Mouse (Mus musculus) lung, embryonic 14.5 days (tissue): Measurements from ENCODE around the gene Aff1. TPM values are rescaled to one million over a fixed set of nuclear protein-coding genes. Genes with fewer than 3 reads are reported as not detected.

Source experiments
- ATAC-seq: fragments of 200-750 bp; cut with Nextera tagmentation; 2 replicates; pipeline ENCODE4 v1.8.0; 2017; ENCODE audit warnings: mild to moderate bottlenecking, moderate TSS enrichment, moderate library complexity; ENCODE audit not compliant: insufficient read depth
- DNase-seq: peaks from one replicate; pipeline ENCODE4 v3.0.0-alpha.2; 2015
- H3K27ac ChIP-seq: fragments of 300-500 bp; sonication (generic); 2 replicates; pipeline ENCODE4 v1.5.1; 2014; ENCODE audit warnings: low read depth, mild to moderate bottlenecking, moderate library complexity
- H3K27me3 ChIP-seq: fragments of 300-500 bp; sonication (generic); 2 replicates; pipeline ENCODE4 v1.6.1; 2014; ENCODE audit warnings: low read length, control low read depth; ENCODE audit not compliant: insufficient read depth
- H3K36me3 ChIP-seq: fragments of 300-500 bp; sonication (generic); 2 replicates; pipeline ENCODE4 v1.6.1; 2014; ENCODE audit warnings: control low read depth; ENCODE audit not compliant: insufficient read depth
- H3K4me1 ChIP-seq: fragments of 300-500 bp; sonication (generic); 2 replicates; pipeline ENCODE4 v1.6.1; 2014; ENCODE audit warnings: antibody characterized with exemption, control low read depth; ENCODE audit not compliant: insufficient read depth
- H3K4me2 ChIP-seq: fragments of 300-500 bp; sonication (generic); 2 replicates; pipeline ENCODE4 v1.6.1; 2014; ENCODE audit warnings: mild to moderate bottlenecking
- H3K4me3 ChIP-seq: fragments of 300-500 bp; sonication (generic); 2 replicates; pipeline ENCODE4 v1.5.1; 2014; ENCODE audit warnings: low read depth, low read length
- H3K9ac ChIP-seq: fragments of 300-500 bp; sonication (generic); 2 replicates; pipeline ENCODE4 v1.6.1; 2014
- H3K9me3 ChIP-seq: fragments of 300-500 bp; sonication (generic); 2 replicates; pipeline ENCODE4 v1.6.1; 2016; ENCODE audit warnings: low read depth, low read length, control low read depth
- CTCF ChIP-seq: IDR thresholded peaks from 2 replicates; pipeline ENCODE4 v1.5.1; 2016; ENCODE audit warnings: antibody characterized with exemption, low read depth
- WGBS: fragments of 180-500 bp; shearing (Covaris S2); extraction: QIAGEN DNeasy Blood & Tissue Kit; methylation state at CpG from one replicate; pipeline ENCODE4 v1.1.7; 2014; 5-methylcytosine and 5-hydroxymethylcytosine counted together
- polyA plus RNA-seq: library from polyadenylated mRNA; unstranded; fragments of >200 nt; fragmentation: Nextera tagmentation; extraction: Ambion mirVana; gene quantifications from 2 replicates; pipeline ENCODE4 v1.2.1, GENCODE M21; 2014

The Aff1 gene
- polyA plus RNA-seq, 1 experiment from 2014 or later, result 7.1 TPM

GRCm38 (mm10) chr5:103730727-103731126, 38.6 kb downstream of the Aff1 start:
- Histone ChIP-seq H3K4me1 (no peaks in the 10 kb centered on the region), H3K27ac (no peak overlapping the region), H3K36me3 (no peaks in the 10 kb centered on the region), H3K4me3 (no peak overlapping the region), H3K9me3 (no peaks in the 10 kb centered on the region), H3K4me2 (no peak overlapping the region), H3K9ac (no peak overlapping the region), H3K27me3 (no peaks in the 10 kb centered on the region)
- ATAC-seq, result no peak
- DNase-seq, result no peak
- no peak for TF ChIP-seq CTCF
- 38% methylated on average over 3 of the region's 3 CpGs for WGBS

- no peak overlapping the region for H3K9ac ChIP-seq
- H3K36me3 ChIP-seq, result no peaks in the 10 kb centered on the region
- no peak for ATAC-seq
- TF ChIP-seq CTCF, result no peak
- no peaks in the 10 kb centered on the region for H3K27me3 ChIP-seq
- no peaks in the 10 kb centered on the region for H3K4me1 ChIP-seq
- WGBS, result 83% methylated on average over 4 of the region's 4 CpGs
- H3K4me3 ChIP-seq, result no peak overlapping the region
- DNase-seq, result no peak
- H3K4me2 ChIP-seq, result no peak overlapping the region
- no peaks in the 10 kb centered on the region for H3K9me3 ChIP-seq
- no peak overlapping the region for H3K27ac ChIP-seq
These were observed 40.4 kb downstream of the Aff1 start for GRCm38 (mm10) chr5:103732581-103732980.

- H3K36me3 ChIP-seq, result no peaks in the 10 kb centered on the region
- no peaks in the 10 kb centered on the region for H3K9me3 ChIP-seq
- H3K4me2 ChIP-seq, result no peak overlapping the region
- peak; percentile 42; the same call in 1 of the 2 replicates for ATAC-seq
- WGBS, result 53% methylated on average over 5 of the region's 5 CpGs
- no peaks in the 10 kb centered on the region for H3K4me1 ChIP-seq
- no peak overlapping the region for H3K9ac ChIP-seq
- H3K4me3 ChIP-seq, result no peak overlapping the region
- no peaks in the 10 kb centered on the region for H3K27me3 ChIP-seq
- no peak for TF ChIP-seq CTCF
- no peak for DNase-seq
- H3K27ac ChIP-seq, result no peak overlapping the region
These were observed 43.4 kb downstream of the Aff1 start for GRCm38 (mm10) chr5:103735411-103736112.

GRCm38 (mm10) chr5:103736553-103737207, 44.5 kb downstream of the Aff1 start:
- TF ChIP-seq CTCF, result no peak
- DNase-seq (no peak), ATAC-seq (no peak)
- no peak overlapping the region for H3K4me3 ChIP-seq
- H3K9ac ChIP-seq, result no peak overlapping the region
- no peaks in the 10 kb centered on the region for H3K4me1 ChIP-seq
- no peaks in the 10 kb centered on the region for H3K27me3 ChIP-seq
- no peak overlapping the region for H3K27ac ChIP-seq
- no peaks in the 10 kb centered on the region for H3K36me3 ChIP-seq
- 44% methylated on average over 6 of the region's 6 CpGs for WGBS
- H3K4me2 ChIP-seq, result no peak overlapping the region
- no peaks in the 10 kb centered on the region for H3K9me3 ChIP-seq

- DNase-seq, result peak; percentile 40
- Histone ChIP-seq H3K4me1 (no peaks in the 10 kb centered on the region), H3K4me3 (no peak overlapping the region), H3K4me2 (no peak overlapping the region), H3K9ac (no peak overlapping the region), H3K27me3 (no peaks in the 10 kb centered on the region), H3K36me3 (no peaks in the 10 kb centered on the region), H3K9me3 (no peaks in the 10 kb centered on the region), H3K27ac (peak overlapping the region; percentile 19)
- peak; percentile 67 for ATAC-seq
- TF ChIP-seq CTCF, result no peak
- WGBS, result 45% methylated on average over 26 of the region's 26 CpGs
These were observed 45.3 kb downstream of the Aff1 start for GRCm38 (mm10) chr5:103737208-103738066.

- Histone ChIP-seq H3K9ac (no peak overlapping the region), H3K27me3 (no peaks in the 10 kb centered on the region), H3K9me3 (no peaks in the 10 kb centered on the region), H3K27ac (no peak overlapping the region), H3K4me2 (no peak overlapping the region), H3K4me3 (no peak overlapping the region), H3K4me1 (no peaks in the 10 kb centered on the region), H3K36me3 (no peaks in the 10 kb centered on the region)
- DNase-seq (no peak), ATAC-seq (no peak)
- TF ChIP-seq CTCF, result no peak
- WGBS, result 61% methylated on average over 5 of the region's 5 CpGs
These were observed 46.3 kb downstream of the Aff1 start for GRCm38 (mm10) chr5:103738509-103738908.

- H3K27ac ChIP-seq, result no peak overlapping the region
- no peaks in the 10 kb centered on the region for H3K36me3 ChIP-seq
- ATAC-seq, result no peak
- no peak overlapping the region for H3K9ac ChIP-seq
- no peaks in the 10 kb centered on the region for H3K9me3 ChIP-seq
- H3K4me1 ChIP-seq, result no peaks in the 10 kb centered on the region
- no peaks in the 10 kb centered on the region for H3K27me3 ChIP-seq
- no peak overlapping the region for H3K4me3 ChIP-seq
- DNase-seq, result no peak
- WGBS, result 88% methylated on average over 5 of the region's 5 CpGs
- TF ChIP-seq CTCF, result no peak
- no peak overlapping the region for H3K4me2 ChIP-seq
These were observed 47.0 kb downstream of the Aff1 start for GRCm38 (mm10) chr5:103739163-103739562.
